Mouse (Mus musculus): ENCODE measurements around the gene B230104I21Rik. TPM values are rescaled to one million over a fixed set of nuclear protein-coding genes. Genes with fewer than 3 reads are reported as not detected.

B230104I21Rik gene
- polyA plus RNA-seq, 1 experiment from 2014 or later = not detected

- Histone ChIP-seq H3K4me1 (ENCODE audit: control insufficient read depth, insufficient read depth, low read length) (peaks cover 10% of the 10 kb centered on the region), H3K9ac (ENCODE audit: low read depth, low read length) (peak overlapping the region; percentile 49), H3K27ac (ENCODE audit: low read length) (no peak overlapping the region), H3K4me2 (ENCODE audit: low read depth, low read length) (peak overlapping the region; percentile 33), H3K9me3 (ENCODE audit: control insufficient read depth, low read length) (no peaks in the 10 kb centered on the region), H3K36me3 (ENCODE audit: control insufficient read depth, insufficient read depth, low read length) (no peaks in the 10 kb centered on the region), H3K27me3 (replicated peaks; ENCODE audit: control insufficient read depth, insufficient read depth, low read length) (0 out of 2 replicates have a peak, but pooled peaks cover 2% of the 10 kb centered on the region), H3K4me3 (ENCODE audit: low read length) (peak overlapping the region; percentile 30)
- WGBS = 61% methylated on average over 48 of the region's 48 CpGs
- 0 out of 2 replicates have a peak, but pooled peaks have one; percentile 24 for ATAC-seq
These were observed 1.1 kb upstream of the B230104I21Rik start for GRCm38 (mm10) chr4:154334699-154335402.

- 27% methylated on average over 10 of the region's 10 CpGs for WGBS
- no peak overlapping the region for H3K4me3 ChIP-seq (ENCODE audit: low read length)
- peak; percentile 55 for ATAC-seq
- 0 out of 2 replicates have a peak, but pooled peaks cover 2% of the 10 kb centered on the region for H3K27me3 ChIP-seq (replicated peaks; ENCODE audit: control insufficient read depth, insufficient read depth, low read length)
- H3K4me1 ChIP-seq (ENCODE audit: control insufficient read depth, insufficient read depth, low read length) = 0 out of 2 replicates have a peak, but pooled peaks cover 2% of the 10 kb centered on the region
- no peak overlapping the region for H3K9ac ChIP-seq (ENCODE audit: low read depth, low read length)
- H3K9me3 ChIP-seq (ENCODE audit: control insufficient read depth, low read length) = no peaks in the 10 kb centered on the region
- H3K27ac ChIP-seq (ENCODE audit: low read length) = peak overlapping the region; percentile 58
- no peak overlapping the region for H3K4me2 ChIP-seq (ENCODE audit: low read depth, low read length)
- H3K36me3 ChIP-seq (ENCODE audit: control insufficient read depth, insufficient read depth, low read length) = no peaks in the 10 kb centered on the region
These were observed 723 bp downstream of the B230104I21Rik start for GRCm38 (mm10) chr4:154336650-154337049.

- no peak for ATAC-seq
- H3K27me3 ChIP-seq (replicated peaks; ENCODE audit: control insufficient read depth, insufficient read depth, low read length) = 0 out of 2 replicates have a peak, but pooled peaks cover 3% of the 10 kb centered on the region
These were observed 11.0 kb downstream of the B230104I21Rik start for GRCm38 (mm10) chr4:154346731-154347522.

GRCm38 (mm10) chr4:154348197-154348786 is 12.4 kb downstream of the B230104I21Rik start:
- peaks cover 20% of the 10 kb centered on the region for H3K4me1 ChIP-seq (ENCODE audit: control insufficient read depth, insufficient read depth, low read length)

More at GRCm38 (mm10) chr4:154346731-154347522, 11.0 kb downstream of the B230104I21Rik start:
- 34% methylated on average over 19 of the region's 19 CpGs for WGBS
- Histone ChIP-seq H3K4me2 (ENCODE audit: low read depth, low read length) (no peak overlapping the region), H3K4me3 (ENCODE audit: low read length) (no peak overlapping the region), H3K9me3 (ENCODE audit: control insufficient read depth, low read length) (no peaks in the 10 kb centered on the region), H3K27ac (ENCODE audit: low read length) (no peak overlapping the region), H3K36me3 (ENCODE audit: control insufficient read depth, insufficient read depth, low read length) (no peaks in the 10 kb centered on the region; the same call in 1 of the 2 replicates), H3K9ac (ENCODE audit: low read depth, low read length) (no peak overlapping the region), H3K4me1 (ENCODE audit: control insufficient read depth, insufficient read depth, low read length) (peaks cover 20% of the 10 kb centered on the region)

GRCm38 (mm10) chr4:154352246-154352645 is 16.3 kb downstream of the B230104I21Rik start:
- H3K4me1 ChIP-seq (ENCODE audit: control insufficient read depth, insufficient read depth, low read length) = peaks cover 11% of the 10 kb centered on the region
- H3K27ac ChIP-seq (ENCODE audit: low read length) = no peak overlapping the region
- H3K4me3 ChIP-seq (ENCODE audit: low read length) = no peak overlapping the region
- 64% methylated on average over 13 of the region's 13 CpGs for WGBS
- H3K27me3 ChIP-seq (replicated peaks; ENCODE audit: control insufficient read depth, insufficient read depth, low read length) = 0 out of 2 replicates have a peak, but pooled peaks cover 4% of the 10 kb centered on the region
- no peak for ATAC-seq
- H3K4me2 ChIP-seq (ENCODE audit: low read depth, low read length) = no peak overlapping the region
- H3K36me3 ChIP-seq (ENCODE audit: control insufficient read depth, insufficient read depth, low read length) = no peaks in the 10 kb centered on the region; the same call in 1 of the 2 replicates
- H3K9me3 ChIP-seq (ENCODE audit: control insufficient read depth, low read length) = no peaks in the 10 kb centered on the region
- no peak overlapping the region for H3K9ac ChIP-seq (ENCODE audit: low read depth, low read length)

More at GRCm38 (mm10) chr4:154348197-154348786, 12.4 kb downstream of the B230104I21Rik start:
- Histone ChIP-seq H3K27me3 (replicated peaks; ENCODE audit: control insufficient read depth, insufficient read depth, low read length) (0 out of 2 replicates have a peak, but pooled peaks cover 4% of the 10 kb centered on the region), H3K9ac (ENCODE audit: low read depth, low read length) (0 out of 2 replicates have a peak overlapping the region, but pooled peaks have one; percentile 3), H3K9me3 (ENCODE audit: control insufficient read depth, low read length) (no peaks in the 10 kb centered on the region), H3K36me3 (ENCODE audit: control insufficient read depth, insufficient read depth, low read length) (no peaks in the 10 kb centered on the region; the same call in 1 of the 2 replicates), H3K4me2 (ENCODE audit: low read depth, low read length) (no peak overlapping the region), H3K4me3 (ENCODE audit: low read length) (no peak overlapping the region), H3K27ac (ENCODE audit: low read length) (peak overlapping the region; percentile 14; the same call in 1 of the 2 replicates)
- WGBS = 8% methylated on average over 11 of the region's 11 CpGs
- peak; percentile 86 for ATAC-seq

- 94% methylated on average over 5 of the region's 5 CpGs for whole genome bisulfite sequencing
- Histone ChIP-seq H3K4me2 (ENCODE audit: low read depth, low read length) (no peak overlapping the region), H3K36me3 (ENCODE audit: control insufficient read depth, insufficient read depth, low read length) (no peaks in the 10 kb centered on the region), H3K27me3 (replicated peaks; ENCODE audit: control insufficient read depth, insufficient read depth, low read length) (0 out of 2 replicates have a peak, but pooled peaks cover 4% of the 10 kb centered on the region), H3K9ac (ENCODE audit: low read depth, low read length) (no peak overlapping the region), H3K4me1 (ENCODE audit: control insufficient read depth, insufficient read depth, low read length) (peaks cover 9% of the 10 kb centered on the region; the same call in 1 of the 2 replicates), H3K27ac (ENCODE audit: low read length) (no peak overlapping the region), H3K4me3 (ENCODE audit: low read length) (no peak overlapping the region), H3K9me3 (ENCODE audit: control insufficient read depth, low read length) (no peaks in the 10 kb centered on the region)
- ATAC-seq = no peak
These were observed 19.5 kb downstream of the B230104I21Rik start for GRCm38 (mm10) chr4:154355408-154355807.

GRCm38 (mm10) chr4:154358370-154358769 is 22.4 kb downstream of the B230104I21Rik start:
- peak; percentile 84 for ATAC-seq
- 54% methylated on average over 5 of the region's 5 CpGs for WGBS
- no peaks in the 10 kb centered on the region for H3K27me3 ChIP-seq (replicated peaks; ENCODE audit: control insufficient read depth, insufficient read depth, low read length)
- peak overlapping the region; percentile 30; the same call in 1 of the 2 replicates for H3K4me2 ChIP-seq (ENCODE audit: low read depth, low read length)
- no peaks in the 10 kb centered on the region for H3K36me3 ChIP-seq (ENCODE audit: control insufficient read depth, insufficient read depth, low read length)
- H3K4me3 ChIP-seq (ENCODE audit: low read length) = no peak overlapping the region
- 0 out of 2 replicates have a peak overlapping the region, but pooled peaks have one; percentile 2 for H3K9ac ChIP-seq (ENCODE audit: low read depth, low read length)
- peaks cover 9% of the 10 kb centered on the region; the same call in 1 of the 2 replicates for H3K4me1 ChIP-seq (ENCODE audit: control insufficient read depth, insufficient read depth, low read length)
- no peaks in the 10 kb centered on the region for H3K9me3 ChIP-seq (ENCODE audit: control insufficient read depth, low read length)
- H3K27ac ChIP-seq (ENCODE audit: low read length) = peak overlapping the region; percentile 89

- Histone ChIP-seq H3K9me3 (ENCODE audit: control insufficient read depth, low read length) (no peaks in the 10 kb centered on the region), H3K27me3 (replicated peaks; ENCODE audit: control insufficient read depth, insufficient read depth, low read length) (no peaks in the 10 kb centered on the region), H3K4me2 (ENCODE audit: low read depth, low read length) (peak overlapping the region; percentile 30), H3K4me3 (ENCODE audit: low read length) (no peak overlapping the region), H3K4me1 (ENCODE audit: control insufficient read depth, insufficient read depth, low read length) (peaks cover 9% of the 10 kb centered on the region; the same call in 1 of the 2 replicates), H3K9ac (ENCODE audit: low read depth, low read length) (peak overlapping the region; percentile 56), H3K36me3 (ENCODE audit: control insufficient read depth, insufficient read depth, low read length) (no peaks in the 10 kb centered on the region), H3K27ac (ENCODE audit: low read length) (peak overlapping the region; percentile 89)
- 55% methylated on average over 11 of the region's 11 CpGs for WGBS
- ATAC-seq = peak; percentile 44
These were observed 22.9 kb downstream of the B230104I21Rik start for GRCm38 (mm10) chr4:154358816-154359215.
